Comparison of ENCODE assay signal across 17 mouse cellular contexts in the genomic region with DNA sequence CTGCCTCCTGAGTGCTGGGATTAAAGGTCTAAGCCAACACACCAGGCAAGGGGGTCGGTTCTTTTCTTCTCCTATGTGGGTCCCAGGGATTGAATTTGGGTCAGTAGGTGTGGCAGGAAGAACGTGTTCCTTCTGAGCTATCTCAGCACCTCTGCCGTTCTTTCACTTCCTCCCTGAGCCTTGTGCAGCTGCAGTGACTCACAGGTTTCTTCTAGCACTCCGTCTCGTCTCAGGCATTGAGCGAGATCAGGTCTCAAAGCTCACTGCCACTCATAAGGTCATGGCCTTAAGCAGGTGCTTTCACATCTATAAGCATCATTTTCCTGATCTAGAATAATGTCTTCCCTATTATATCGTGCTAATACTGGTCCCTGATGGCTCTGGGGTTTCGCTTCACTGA. TPM values are rescaled to one million over a fixed set of nuclear protein-coding genes. Genes with fewer than 3 reads are reported as not detected.
DNase-seq lines count a peak whose midpoint lies in the region; ATAC-seq and TF ChIP-seq lines count a peak whose summit lies in the region.
"Had no signal": no experiment of that assay in that cellular context is flagged by ENCODE, and none has a peak within 500 bp of the region (broad histone marks: within the 10 kb centered on the region; RNA-seq: fewer than 3 reads in every experiment).

No protein-coding gene starts in this region.

- TF ChIP-seq POLR2A in bone marrow, adult 2 months (IDR thresholded peaks at IDR 0.05; ENCODE audit: borderline replicate concordance, control insufficient read depth, low read depth, low read length) = no peak

- 31% methylated on average over 8 of the region's 8 CpGs for WGBS in bone marrow, adult 2 months
- WGBS in forebrain, embryonic 12.5 days = 90% methylated on average over 8 of the region's 8 CpGs

- H3K27me3 ChIP-seq in forebrain, embryonic 12.5 days = no peaks in the 10 kb centered on the region
- H3K27me3 ChIP-seq: embryonic facial prominence, embryonic 13.5 days; heart, embryonic 15.5 days; hindbrain, embryonic 12.5 days; limb, embryonic 13.5 days; liver, embryonic 15.5 days had no signal

- no peaks in the 10 kb centered on the region for H3K9me3 ChIP-seq in forebrain, embryonic 12.5 days
- H3K9me3 ChIP-seq: embryonic facial prominence, embryonic 13.5 days; heart, embryonic 15.5 days; hindbrain, embryonic 12.5 days; limb, embryonic 13.5 days; liver, embryonic 15.5 days had no signal

- ATAC-seq in forebrain, embryonic 12.5 days (ENCODE audit: low FRiP score) = no peak

- TF ChIP-seq CTCF in bone marrow, adult 2 months (IDR thresholded peaks at IDR 0.05; ENCODE audit: control insufficient read depth, insufficient read depth, low read length) = no peak

- peak overlapping the region; percentile 29; the same call in 1 of the 2 replicates for H3K27ac ChIP-seq in bone marrow, adult 2 months (ENCODE audit: control insufficient read depth, insufficient read depth, low read depth, low read length, poor library complexity)
- no peak overlapping the region for H3K27ac ChIP-seq in forebrain, embryonic 12.5 days
- H3K27ac ChIP-seq: embryonic facial prominence, embryonic 13.5 days; heart, embryonic 15.5 days; hindbrain, embryonic 12.5 days; limb, embryonic 13.5 days; liver, embryonic 15.5 days had no signal

- H3K4me3 ChIP-seq in bone marrow, adult 2 months (replicated peaks; ENCODE audit: control insufficient read depth, low read depth, low read length) = no peak overlapping the region
- H3K4me3 ChIP-seq in forebrain, embryonic 12.5 days (replicated peaks) = no peak overlapping the region
- H3K4me3 ChIP-seq: embryonic facial prominence, embryonic 13.5 days; heart, embryonic 15.5 days; hindbrain, embryonic 12.5 days; limb, embryonic 13.5 days; liver, embryonic 15.5 days had no signal

- peaks cover 43% of the 10 kb centered on the region for H3K36me3 ChIP-seq in forebrain, embryonic 12.5 days (replicated peaks)

- no peak overlapping the region for H3K9ac ChIP-seq in forebrain, embryonic 12.5 days
- H3K9ac ChIP-seq: embryonic facial prominence, embryonic 13.5 days; heart, embryonic 15.5 days; hindbrain, embryonic 12.5 days; limb, embryonic 13.5 days; liver, embryonic 15.5 days had no signal

- H3K4me2 ChIP-seq in forebrain, embryonic 12.5 days = no peak overlapping the region
- H3K4me2 ChIP-seq: embryonic facial prominence, embryonic 13.5 days; heart, embryonic 15.5 days; hindbrain, embryonic 12.5 days; limb, embryonic 13.5 days; liver, embryonic 15.5 days had no signal

- peak; percentile 33 to 41 for DNase-seq in spleen, adult 18-20 months
- no peak for DNase-seq in spleen, postnatal 14 days (ENCODE audit: low spot score in 2 of 2)
- DNase-seq in naive thymus-derived CD4-positive, alpha-beta T cell, adult 2 months (ENCODE audit: low read depth) = peak; percentile 22
- DNase-seq in thymus, postnatal 4 days = peak; percentile 61
- DNase-seq in heart, adult 18-20 months = no peak
- no peak for DNase-seq in adrenal gland, postnatal 25 days
- DNase-seq: cerebellum, adult 11 months; kidney, adult 11 months; lung, postnatal 10 days; right cerebral cortex, adult 18-20 months had no signal

- H3K4me1 ChIP-seq in bone marrow, adult 2 months (ENCODE audit: control insufficient read depth, insufficient read depth, low read length) = no peaks in the 10 kb centered on the region; the same call in 1 of the 2 replicates
- 0 out of 2 replicates have a peak, but pooled peaks cover 2% of the 10 kb centered on the region for H3K4me1 ChIP-seq in forebrain, embryonic 12.5 days
- H3K4me1 ChIP-seq: heart, embryonic 15.5 days had no signal

RNA-seq across cellular contexts. Expression of a gene that starts 35.1 kb away (rescaled TPM):
- polyA plus RNA-seq in bone marrow, adult 2 months (2011; ENCODE audit: insufficient read depth, insufficient read length, low replicate concordance, missing spikeins) = 16.1 and 29.4 TPM in 2 replicates
- 10 to 100 TPM; 20.9 to 23.3 TPM for total RNA-seq in heart, adult 18-20 months (2021)
- total RNA-seq in adrenal gland, postnatal 25 days (2021) = 18.3 and 20.4 TPM in 2 replicates
- 26.2 and 27.2 TPM in 2 replicates for polyA plus RNA-seq in forebrain, embryonic 12.5 days (2016; fragmentation: Nextera tagmentation; extraction: Ambion mirVana)

RNA-seq across cellular contexts. Expression of a gene that starts 42.8 kb away (rescaled TPM):
- 13.5 and 17.3 TPM in 2 replicates for polyA plus RNA-seq in bone marrow, adult 2 months (2011; ENCODE audit: insufficient read depth, insufficient read length, low replicate concordance, missing spikeins)
- 10 to 100 TPM; 33.3 to 35.1 TPM for total RNA-seq in heart, adult 18-20 months (2021)
- total RNA-seq in adrenal gland, postnatal 25 days (2021) = 39.5 and 50.9 TPM in 2 replicates
- polyA plus RNA-seq in forebrain, embryonic 12.5 days (2016; fragmentation: Nextera tagmentation; extraction: Ambion mirVana) = 18.8 and 20.7 TPM in 2 replicates

RNA-seq across cellular contexts. Expression of a gene that starts 52.5 kb away (rescaled TPM):
- polyA plus RNA-seq in bone marrow, adult 2 months (2011; ENCODE audit: insufficient read depth, insufficient read length, low replicate concordance, missing spikeins) = 4.6 and 10.9 TPM in 2 replicates
- total RNA-seq in heart, adult 18-20 months (2021) = 1 to 10 TPM; 5.2 to 5.5 TPM
- total RNA-seq in adrenal gland, postnatal 25 days (2021) = 10.5 and 12.0 TPM in 2 replicates
- 13.2 and 14.4 TPM in 2 replicates for polyA plus RNA-seq in forebrain, embryonic 12.5 days (2016; fragmentation: Nextera tagmentation; extraction: Ambion mirVana)

Comparison
In these comparisons a context has a peak if more than half of its experiments do, and no peak if none do; other contexts are left out.
1. DNase-seq: peak in spleen, adult 18-20 months (2 of 2), naive thymus-derived CD4-positive, alpha-beta T cell, adult 2 months (single experiment) and thymus, postnatal 4 days (single experiment); none in spleen, postnatal 14 days (0 of 2), heart, adult 18-20 months (0 of 2) and adrenal gland, postnatal 25 days (single experiment).